Mouse (Mus musculus) CH12.LX (cell line): ENCODE data around the gene Phtf2.

Experiments
- CTCF ChIP-seq, 2 experiments: IDR thresholded peaks in 1 of 2; conservative IDR thresholded peaks in 1 of 2; 2 replicates each; pipeline ENCODE4 v1.5.1; 2011 to 2012; ENCODE audit warnings: low read depth in 2 of 2, low read length in 2 of 2, improper control_type of control experiment in 1 of 2, inconsistent platforms in 1 of 2, mild to moderate bottlenecking in 1 of 2, moderate library complexity in 1 of 2
- KAT2A ChIP-seq: IDR thresholded peaks from 2 replicates; pipeline ENCODE4 v1.6.1; 2012; ENCODE audit warnings: low read length, improper control_type of control experiment, inconsistent platforms; ENCODE audit not compliant: insufficient replicate concordance

DNA sequence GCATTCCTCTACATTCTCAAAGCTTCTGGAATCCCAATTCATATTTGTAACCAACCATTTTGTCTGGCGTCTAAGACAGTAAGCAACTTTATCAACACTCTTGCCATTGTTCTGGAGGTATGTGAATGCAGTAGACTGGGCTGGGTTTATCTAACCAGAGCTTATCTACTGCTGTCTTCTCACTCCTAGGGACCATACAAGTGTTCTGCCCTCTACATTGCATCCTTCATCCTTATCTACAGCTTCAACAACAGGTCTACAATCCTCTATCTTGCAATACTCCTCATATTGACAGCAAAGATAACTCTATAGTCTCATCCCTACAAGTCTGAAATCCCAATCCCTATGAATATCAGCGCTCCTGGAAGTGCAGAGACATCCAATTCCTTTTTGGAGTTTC is 66.8 kb downstream of the Phtf2 start:
- TF ChIP-seq KAT2A: no peak
- TF ChIP-seq CTCF (conservative IDR thresholded peaks at IDR 0.05 in 1 of 2, IDR thresholded peaks at IDR 0.05 in 1 of 2; ENCODE audit: low read depth in 2 of 2, low read length in 2 of 2): no peak
